Mouse (Mus musculus) neural tube, embryonic 11.5 days (tissue): ENCODE measurements at regions not wholly inside any gene's neighbourhood (a gene's known extent, or its start where the extent isn't known, plus 50 kb on each side); places are given as distances from the start of the nearest gene placed in this dataset.

Source experiments
- ATAC-seq: fragments of 200-750 bp; cut with Nextera tagmentation; 2 replicates; pipeline ENCODE4 v1.8.0; 2017; ENCODE audit warnings: moderate number of reproducible peaks, mild to moderate bottlenecking, moderate TSS enrichment, moderate library complexity; ENCODE audit not compliant: insufficient read depth, low FRiP score, low TSS enrichment
- DNase-seq: peaks from one replicate; pipeline ENCODE4 v3.0.0-alpha.2; 2015; ENCODE audit warnings: low spot score
- H3K27ac ChIP-seq: fragments of 300-500 bp; sonication (generic); 2 replicates; pipeline ENCODE4 v1.5.1; 2014; ENCODE audit warnings: low read depth, mild to moderate bottlenecking, low read length
- H3K27me3 ChIP-seq: fragments of 300-500 bp; sonication (generic); 2 replicates; pipeline ENCODE4 v1.6.1; 2014; ENCODE audit warnings: mild to moderate bottlenecking, low read length, mixed read lengths; ENCODE audit not compliant: control insufficient read depth, insufficient read depth
- H3K36me3 ChIP-seq: fragments of 300-500 bp; sonication (generic); 2 replicates; pipeline ENCODE4 v1.6.1; 2014; ENCODE audit warnings: mild to moderate bottlenecking, low read length, moderate library complexity, mixed read lengths; ENCODE audit not compliant: control insufficient read depth, insufficient read depth
- H3K4me1 ChIP-seq: fragments of 300-500 bp; sonication (generic); 2 replicates; pipeline ENCODE4 v1.6.1; 2014; ENCODE audit warnings: low read length, mixed read lengths; ENCODE audit not compliant: control insufficient read depth, insufficient read depth
- H3K4me2 ChIP-seq: fragments of 300-500 bp; sonication (generic); 2 replicates; pipeline ENCODE4 v1.6.1; 2014; ENCODE audit warnings: low read depth, mild to moderate bottlenecking, moderate library complexity
- H3K4me3 ChIP-seq: fragments of 300-500 bp; sonication (generic); 2 replicates; pipeline ENCODE4 v1.5.1; 2014; ENCODE audit warnings: low read depth, low read length
- H3K9ac ChIP-seq: fragments of 300-500 bp; sonication (generic); 2 replicates; pipeline ENCODE4 v1.6.1; 2014; ENCODE audit warnings: mild to moderate bottlenecking, low read length
- H3K9me3 ChIP-seq: fragments of 300-500 bp; sonication (generic); 2 replicates; pipeline ENCODE4 v1.6.1; 2016; ENCODE audit warnings: low read length; ENCODE audit not compliant: control insufficient read depth
- WGBS: fragments of 180-500 bp; shearing (Covaris S2); extraction: QIAGEN DNeasy Blood & Tissue Kit; methylation state at CpG from one replicate; pipeline ENCODE4 v1.1.7; 2014; 5-methylcytosine and 5-hydroxymethylcytosine counted together

- H3K9ac ChIP-seq, result no peak overlapping the region
- H3K4me1 ChIP-seq, result no peaks in the 10 kb centered on the region
- H3K36me3 ChIP-seq, result no peaks in the 10 kb centered on the region
- no peaks in the 10 kb centered on the region for H3K9me3 ChIP-seq
- no peak overlapping the region for H3K4me3 ChIP-seq
- ATAC-seq, result no peak
- H3K4me2 ChIP-seq, result no peak overlapping the region
- no peaks in the 10 kb centered on the region for H3K27me3 ChIP-seq
- DNase-seq, result no peak
- 86% methylated on average over 2 of the region's 2 CpGs for WGBS
- no peak overlapping the region for H3K27ac ChIP-seq
Observed at GRCm38 (mm10) chr1:185749251-185749650, 294.6 kb downstream of the Slc30a10 start.

- no peak overlapping the region for H3K27ac ChIP-seq
- no peak overlapping the region for H3K9ac ChIP-seq
- H3K9me3 ChIP-seq, result no peaks in the 10 kb centered on the region
- no peak overlapping the region for H3K4me3 ChIP-seq
- ATAC-seq, result no peak
- no peaks in the 10 kb centered on the region for H3K4me1 ChIP-seq
- H3K27me3 ChIP-seq, result no peaks in the 10 kb centered on the region
- no peak for DNase-seq
- no peak overlapping the region for H3K4me2 ChIP-seq
- H3K36me3 ChIP-seq, result no peaks in the 10 kb centered on the region
- WGBS, result 69% methylated on average over 13 of the region's 13 CpGs
Observed at GRCm38 (mm10) chr1:185754486-185755290, 300.0 kb downstream of the Slc30a10 start.

GRCm38 (mm10) chr1:185757376-185757775 lies 302.7 kb downstream of the Slc30a10 start:
- H3K4me2 ChIP-seq, result no peak overlapping the region
- H3K9ac ChIP-seq, result no peak overlapping the region
- no peaks in the 10 kb centered on the region for H3K9me3 ChIP-seq
- H3K4me3 ChIP-seq, result no peak overlapping the region
- H3K27ac ChIP-seq, result no peak overlapping the region
- DNase-seq, result no peak
- H3K27me3 ChIP-seq, result no peaks in the 10 kb centered on the region
- ATAC-seq, result no peak
- H3K4me1 ChIP-seq, result no peaks in the 10 kb centered on the region
- WGBS, result 84% methylated on average over 2 of the region's 2 CpGs
- no peaks in the 10 kb centered on the region for H3K36me3 ChIP-seq

- DNase-seq (no peak), ATAC-seq (no peak)
- Histone ChIP-seq H3K4me3 (no peak overlapping the region), H3K9me3 (no peaks in the 10 kb centered on the region), H3K4me2 (no peak overlapping the region), H3K27me3 (no peaks in the 10 kb centered on the region), H3K4me1 (no peaks in the 10 kb centered on the region), H3K9ac (no peak overlapping the region), H3K36me3 (no peaks in the 10 kb centered on the region), H3K27ac (no peak overlapping the region)
- WGBS, result 32% methylated on average over 3 of the region's 3 CpGs
Observed at GRCm38 (mm10) chr1:185774202-185774601, 319.6 kb downstream of the Slc30a10 start.

- Histone ChIP-seq H3K4me3 (no peak overlapping the region), H3K27me3 (no peaks in the 10 kb centered on the region), H3K4me1 (no peaks in the 10 kb centered on the region), H3K36me3 (no peaks in the 10 kb centered on the region), H3K9me3 (no peaks in the 10 kb centered on the region), H3K27ac (no peak overlapping the region), H3K4me2 (no peak overlapping the region), H3K9ac (no peak overlapping the region)
- 85% methylated on average over 4 of the region's 4 CpGs for WGBS
- no peak for DNase-seq
- no peak for ATAC-seq
Observed at GRCm38 (mm10) chr1:185779604-185780003, 325.0 kb downstream of the Slc30a10 start.

- Histone ChIP-seq H3K4me3 (no peak overlapping the region), H3K9ac (no peak overlapping the region), H3K36me3 (no peaks in the 10 kb centered on the region), H3K4me2 (no peak overlapping the region), H3K27ac (no peak overlapping the region), H3K9me3 (no peaks in the 10 kb centered on the region), H3K4me1 (no peaks in the 10 kb centered on the region), H3K27me3 (no peaks in the 10 kb centered on the region)
- 85% methylated on average over 3 of the region's 3 CpGs for WGBS
- ATAC-seq (no peak), DNase-seq (no peak)
Observed at GRCm38 (mm10) chr1:185802156-185802555, 315.0 kb downstream of the Lyplal1 start.

GRCm38 (mm10) chr1:185814901-185815300 lies 302.2 kb downstream of the Lyplal1 start:
- H3K4me2 ChIP-seq, result no peak overlapping the region
- 90% methylated on average over 3 of the region's 3 CpGs for WGBS

GRCm38 (mm10) chr1:185819044-185819443 lies 298.1 kb downstream of the Lyplal1 start:
- H3K4me1 ChIP-seq, result peaks cover 5% of the 10 kb centered on the region; the same call in 1 of the 2 replicates
- 3% methylated on average over 5 of the region's 5 CpGs for WGBS
- H3K4me2 ChIP-seq, result no peak overlapping the region
- H3K4me3 ChIP-seq, result no peak overlapping the region
- H3K36me3 ChIP-seq, result no peaks in the 10 kb centered on the region
- no peak overlapping the region for H3K9ac ChIP-seq
- ATAC-seq (peak; percentile 50), DNase-seq (peak; percentile 54)
- no peak overlapping the region for H3K27ac ChIP-seq
- no peaks in the 10 kb centered on the region for H3K9me3 ChIP-seq
- H3K27me3 ChIP-seq, result no peaks in the 10 kb centered on the region

More at GRCm38 (mm10) chr1:185814901-185815300, 302.2 kb downstream of the Lyplal1 start:
- Histone ChIP-seq H3K27me3 (no peaks in the 10 kb centered on the region), H3K36me3 (no peaks in the 10 kb centered on the region), H3K9me3 (no peaks in the 10 kb centered on the region), H3K4me1 (peaks cover 5% of the 10 kb centered on the region; the same call in 1 of the 2 replicates), H3K4me3 (no peak overlapping the region), H3K9ac (no peak overlapping the region), H3K27ac (no peak overlapping the region)
- DNase-seq (no peak), ATAC-seq (no peak)

- 77% methylated on average over 8 of the region's 8 CpGs for WGBS
Observed at GRCm38 (mm10) chr1:185822241-185822640, 294.9 kb downstream of the Lyplal1 start.

More at GRCm38 (mm10) chr1:185822241-185822640, 294.9 kb downstream of the Lyplal1 start:
- Histone ChIP-seq H3K9me3 (no peaks in the 10 kb centered on the region), H3K9ac (no peak overlapping the region), H3K27me3 (no peaks in the 10 kb centered on the region), H3K27ac (no peak overlapping the region), H3K4me3 (no peak overlapping the region), H3K4me1 (peaks cover 5% of the 10 kb centered on the region; the same call in 1 of the 2 replicates), H3K36me3 (no peaks in the 10 kb centered on the region), H3K4me2 (no peak overlapping the region)
- ATAC-seq (no peak), DNase-seq (no peak)
